Mouse (Mus musculus) ES-E14 (cell line): ENCODE data around the gene Glp1r. TPM values are rescaled to one million over a fixed set of nuclear protein-coding genes. Genes with fewer than 3 reads are reported as not detected.

ENCODE experiments used
- DNase-seq: peaks from one replicate; pipeline ENCODE4 v3.0.0-alpha.2; 2013; ENCODE audit warnings: low read depth, low spot score
- H3K27ac ChIP-seq: 2 replicates; pipeline ENCODE4 v1.5.1; 2012; ENCODE audit warnings: low read depth, mild to moderate bottlenecking, low read length, moderate library complexity, mixed read lengths; ENCODE audit not compliant: poor library complexity, insufficient read depth, severe bottlenecking
- H3K36me3 ChIP-seq: 2 replicates; pipeline ENCODE4 v1.6.1; 2012; ENCODE audit warnings: mild to moderate bottlenecking, low read length, moderate library complexity, mixed read lengths; ENCODE audit not compliant: control insufficient read depth, poor library complexity, insufficient read depth, severe bottlenecking
- H3K4me1 ChIP-seq, 2 experiments: fragments of 150-350 bp in 1 of 2; sonication (generic) in 1 of 2; 2 replicates each; pipeline ENCODE4 v1.6.1; 2012; ENCODE audit warnings: low read length in 2 of 2, mild to moderate bottlenecking in 1 of 2, mixed read lengths in 1 of 2; ENCODE audit not compliant: control insufficient read depth in 2 of 2, insufficient read depth in 2 of 2, poor library complexity in 1 of 2
- H3K4me3 ChIP-seq, 2 experiments: fragments of 150-350 bp in 1 of 2; sonication (generic) in 1 of 2; 2 replicates each; pipeline ENCODE4 v1.5.1; 2012; ENCODE audit warnings: low read length in 2 of 2, low read depth in 1 of 2, mild to moderate bottlenecking in 1 of 2, mixed read lengths in 1 of 2; ENCODE audit not compliant: insufficient read depth in 1 of 2, poor library complexity in 1 of 2, severe bottlenecking in 1 of 2
- H3K9ac ChIP-seq: 2 replicates; pipeline ENCODE4 v1.6.1; 2012; ENCODE audit warnings: low read depth, mild to moderate bottlenecking, low read length, mixed read lengths; ENCODE audit not compliant: poor library complexity, insufficient read depth, severe bottlenecking
- H3K9me3 ChIP-seq: fragments of 150-350 bp; sonication (generic); 2 replicates; pipeline ENCODE4 v1.6.1; 2012; ENCODE audit warnings: low read depth, mild to moderate bottlenecking, low read length; ENCODE audit not compliant: control insufficient read depth, insufficient read depth
- CHD2 ChIP-seq: IDR thresholded peaks from 2 replicates; pipeline ENCODE4 v1.6.1; 2014; ENCODE audit warnings: mild to moderate bottlenecking, low read depth, low read length, inconsistent platforms
- HCFC1 ChIP-seq: IDR thresholded peaks from 2 replicates; pipeline ENCODE4 v1.6.1; 2012; ENCODE audit warnings: low read length, inconsistent platforms, borderline replicate concordance; ENCODE audit not compliant: insufficient read depth
- MAFK ChIP-seq: IDR thresholded peaks from 2 replicates; pipeline ENCODE4 v1.6.1; 2014; ENCODE audit warnings: mild to moderate bottlenecking, low read depth, low read length, inconsistent platforms; ENCODE audit not compliant: insufficient read depth
- ZC3H11A ChIP-seq: IDR thresholded peaks from 2 replicates; pipeline ENCODE4 v1.6.1; 2012; ENCODE audit warnings: low read depth, mild to moderate bottlenecking, inconsistent platforms, low read length, borderline replicate concordance
- ZNF384 ChIP-seq: IDR thresholded peaks from 2 replicates; pipeline ENCODE4 v1.6.1; 2012; ENCODE audit warnings: low read depth, low read length, inconsistent platforms
- in situ Hi-C, 2 experiments: fragments of 600-800 bp; cut with MboI; formaldehyde crosslinking; loops; one replicate each; pipeline ENCODE4 v1.15.1; 2025; ENCODE audit warnings: low sequenced_read_pairs in 2 of 2, inconsistent platforms in 1 of 2; ENCODE audit not compliant: unreplicated experiment in 2 of 2
- total RNA-seq: library from RNA; depleted of rRNA; stranded (reverse); fragments of 300-350 nt; gene quantifications from 2 replicates; pipeline ENCODE4 v1.2.3, GENCODE M21; 2012

The Glp1r gene
- total RNA-seq, 1 experiment, result 2.5 TPM

DNA sequence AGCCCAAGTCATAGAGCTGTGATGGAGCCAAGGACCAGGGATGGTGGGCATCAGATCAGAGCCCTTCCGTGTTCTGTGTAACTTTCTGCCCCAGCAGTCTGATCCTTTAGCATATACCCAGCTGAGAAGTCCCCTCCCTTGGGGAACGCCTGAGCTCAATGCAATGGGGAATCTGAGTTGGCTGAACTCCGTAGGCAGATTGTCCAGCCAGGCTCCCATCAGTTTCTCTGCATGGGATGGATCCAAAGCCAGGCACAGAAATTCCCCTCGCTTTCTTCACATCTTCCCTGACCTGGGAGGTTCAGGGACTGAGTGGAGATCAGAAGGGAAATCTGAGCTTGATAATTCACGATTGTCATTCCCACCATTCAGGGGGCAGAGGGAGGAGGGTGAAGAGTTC lies 33.7 kb downstream of the Glp1r start:
- in situ Hi-C loops, result no loop called here
- no peaks in the 10 kb centered on the region for H3K9me3 ChIP-seq
- H3K36me3 ChIP-seq, result no peaks in the 10 kb centered on the region
- DNase-seq, result no peak
- no peak overlapping the region for H3K9ac ChIP-seq
- H3K27ac ChIP-seq, result no peak overlapping the region
- peaks cover 0 to 7% of the 10 kb centered on the region in 2 experiments; a peak in 1 of 4 replicates for H3K4me1 ChIP-seq
- TF ChIP-seq HCFC1, result no peak
- no peak for TF ChIP-seq ZC3H11A
- TF ChIP-seq CHD2, result no peak
- TF ChIP-seq MAFK, result no peak
- no peak for TF ChIP-seq ZNF384
- no peak overlapping the region for H3K4me3 ChIP-seq

DNA sequence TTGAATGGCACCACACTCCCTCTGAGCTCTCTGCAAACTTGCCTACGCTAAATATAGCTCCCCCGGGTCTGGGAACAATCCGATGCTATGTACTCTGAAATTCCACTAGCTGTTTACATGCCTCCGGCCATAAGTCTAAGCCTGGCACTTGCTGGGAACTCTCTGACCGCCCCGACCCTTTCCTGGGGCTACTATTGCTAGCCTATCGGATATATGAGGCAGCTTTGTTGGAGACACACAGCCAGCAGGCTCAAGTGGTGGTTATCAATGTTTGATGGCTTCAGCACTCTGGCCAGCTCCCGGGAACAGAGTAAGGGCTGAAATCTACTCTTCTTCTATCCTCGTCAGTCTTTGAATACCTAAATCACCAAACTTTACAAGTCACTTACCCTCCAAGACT lies 36.9 kb downstream of the Glp1r start:
- H3K27ac ChIP-seq, result no peak overlapping the region
- TF ChIP-seq HCFC1, result no peak
- TF ChIP-seq MAFK, result no peak
- TF ChIP-seq CHD2, result no peak
- TF ChIP-seq ZNF384, result no peak
- TF ChIP-seq ZC3H11A, result no peak
- peak; percentile 27 for DNase-seq
- no peaks in the 10 kb centered on the region for H3K4me1 ChIP-seq
- no peaks in the 10 kb centered on the region for H3K9me3 ChIP-seq
- H3K4me3 ChIP-seq, result no peak overlapping the region
- in situ Hi-C loops, result no loop called here
- no peaks in the 10 kb centered on the region for H3K36me3 ChIP-seq
- no peak overlapping the region for H3K9ac ChIP-seq

DNA sequence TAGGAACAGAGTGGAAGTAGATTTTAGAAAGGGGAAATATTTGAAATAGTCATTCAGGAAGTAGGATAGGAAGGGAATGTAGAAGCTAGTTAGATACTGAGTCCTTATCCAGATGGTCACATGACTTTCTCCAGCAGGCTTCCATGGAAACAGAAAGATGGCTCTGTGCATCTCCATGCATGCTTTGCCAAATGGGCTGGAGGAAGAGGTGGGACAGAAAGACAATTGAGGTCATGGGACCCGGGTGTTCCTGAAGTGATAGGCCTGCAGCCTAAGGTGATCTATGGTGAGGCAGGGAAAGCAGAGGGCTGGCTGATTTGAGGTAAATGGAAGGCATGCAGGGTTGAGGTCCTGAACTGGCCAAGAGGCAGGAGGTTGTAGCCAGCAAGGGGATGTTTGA lies 46.8 kb downstream of the Glp1r start:
- no peaks in the 10 kb centered on the region for H3K4me1 ChIP-seq
- no peaks in the 10 kb centered on the region for H3K9me3 ChIP-seq
- H3K27ac ChIP-seq, result no peak overlapping the region
- H3K9ac ChIP-seq, result no peak overlapping the region
- DNase-seq, result no peak
- TF ChIP-seq ZC3H11A (no peak), MAFK (no peak), ZNF384 (no peak), CHD2 (no peak), HCFC1 (no peak)
- in situ Hi-C loops, result no loop called here
- no peak overlapping the region for H3K4me3 ChIP-seq
- H3K36me3 ChIP-seq, result no peaks in the 10 kb centered on the region

- TF ChIP-seq CHD2 (no peak), MAFK (0 out of 2 replicates have a peak, but pooled peaks have one; percentile 19), ZNF384 (peak; percentile 96)
- in situ Hi-C loops, result no loop called here
Measured at GRCm38 (mm10) chr17:30950780-30951179, 49.2 kb downstream of the Glp1r start.

GRCm38 (mm10) chr17:30951600-30951999 lies 50.0 kb downstream of the Glp1r start:
- Histone ChIP-seq H3K36me3 (no peaks in the 10 kb centered on the region), H3K27ac (no peak overlapping the region), H3K4me3 (no peak overlapping the region), H3K4me1 (no peaks in the 10 kb centered on the region), H3K9ac (no peak overlapping the region), H3K9me3 (no peaks in the 10 kb centered on the region)
- no peak for TF ChIP-seq CHD2
- DNase-seq, result no peak
- in situ Hi-C loops, result no loop called here

More at GRCm38 (mm10) chr17:30950780-30951179, 49.2 kb downstream of the Glp1r start:
- no peaks in the 10 kb centered on the region for H3K36me3 ChIP-seq
- H3K4me1 ChIP-seq, result no peaks in the 10 kb centered on the region
- no peak overlapping the region for H3K4me3 ChIP-seq
- no peak overlapping the region for H3K27ac ChIP-seq
- H3K9me3 ChIP-seq, result no peaks in the 10 kb centered on the region
- no peak overlapping the region for H3K9ac ChIP-seq
- peak; percentile 46 for DNase-seq
